Mouse (Mus musculus): ENCODE results near the gene Hoxb1.

Hoxb1 gene

DNA sequence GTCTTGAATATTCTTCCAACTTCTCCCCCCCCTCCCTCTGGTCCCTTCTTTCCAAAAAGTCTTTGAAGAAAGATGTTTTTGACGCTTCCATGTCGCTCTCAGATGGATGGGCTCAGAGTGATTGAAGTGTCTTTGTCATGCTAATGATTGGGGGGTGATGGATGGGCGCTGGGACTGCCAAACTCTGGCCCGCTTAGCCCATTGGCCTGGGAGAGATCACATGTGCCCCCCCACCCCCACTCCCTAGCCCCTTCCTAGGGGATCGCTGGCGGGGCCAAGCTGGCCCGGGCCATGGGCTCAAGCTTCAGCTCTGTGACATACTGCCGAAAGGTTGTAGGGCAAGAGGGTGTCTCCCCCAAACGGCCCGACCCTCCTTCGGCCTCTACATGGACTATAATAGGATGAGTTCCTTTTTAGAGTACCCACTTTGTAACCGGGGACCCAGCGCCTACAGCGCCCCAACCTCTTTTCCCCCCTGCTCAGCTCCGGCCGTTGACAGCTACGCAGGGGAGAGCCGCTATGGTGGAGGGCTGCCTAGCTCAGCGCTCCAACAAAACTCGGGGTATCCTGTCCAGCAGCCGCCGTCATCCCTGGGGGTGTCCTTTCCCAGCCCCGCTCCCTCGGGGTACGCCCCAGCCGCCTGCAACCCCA, at the start of gene Hoxb1:
TSS of gene Hoxb1 (plus strand) at position 312 of the 651 bp plus-strand sequence.
- no peak for DNase-seq (ENCODE audit: low read depth, low spot score)

DNA sequence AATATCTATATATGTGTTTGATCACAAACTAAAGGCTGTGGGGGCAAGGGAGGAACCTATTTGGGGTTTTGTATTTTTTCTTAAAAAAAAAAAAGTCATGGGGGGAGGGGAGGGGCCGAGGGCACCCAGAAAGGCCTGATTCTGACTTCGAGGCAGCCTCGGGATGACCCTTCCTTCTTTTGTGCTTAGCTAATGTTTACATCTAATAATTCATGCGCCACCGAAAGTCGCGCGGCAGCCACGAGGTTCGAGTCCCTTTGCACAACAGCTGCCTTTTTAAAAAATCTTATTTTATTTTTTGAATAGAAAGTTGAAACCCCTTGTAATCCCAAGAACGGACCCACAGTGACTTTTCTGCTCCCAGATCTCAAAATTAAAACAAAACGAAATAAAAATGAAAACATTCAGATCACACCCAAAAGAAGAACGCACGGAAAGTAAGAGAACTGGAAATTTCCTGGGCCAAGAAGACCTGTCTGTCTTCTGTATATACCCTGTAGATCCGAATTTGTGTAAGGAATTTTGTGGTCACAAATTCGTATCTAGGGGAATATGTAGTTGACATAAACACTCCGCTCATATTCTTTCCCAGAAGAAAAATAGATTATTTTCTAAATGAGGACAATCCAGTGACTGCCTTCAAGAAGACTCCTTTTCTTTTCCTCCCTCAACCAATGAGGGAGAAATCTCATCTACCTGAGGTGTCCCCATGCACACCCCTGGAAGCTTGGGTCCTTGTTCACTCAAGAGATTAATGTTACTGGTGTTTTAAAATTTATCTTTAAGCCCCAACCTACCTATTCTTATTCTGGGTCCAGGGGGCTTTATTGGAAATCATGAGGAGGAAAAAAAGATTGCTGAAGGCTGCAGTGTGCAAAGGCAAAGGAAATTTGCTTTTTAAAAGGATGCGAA, 48.6 kb upstream of the Hoxb1 start:
- DNase-seq (ENCODE audit: low read depth, low spot score), result no peak

DNA sequence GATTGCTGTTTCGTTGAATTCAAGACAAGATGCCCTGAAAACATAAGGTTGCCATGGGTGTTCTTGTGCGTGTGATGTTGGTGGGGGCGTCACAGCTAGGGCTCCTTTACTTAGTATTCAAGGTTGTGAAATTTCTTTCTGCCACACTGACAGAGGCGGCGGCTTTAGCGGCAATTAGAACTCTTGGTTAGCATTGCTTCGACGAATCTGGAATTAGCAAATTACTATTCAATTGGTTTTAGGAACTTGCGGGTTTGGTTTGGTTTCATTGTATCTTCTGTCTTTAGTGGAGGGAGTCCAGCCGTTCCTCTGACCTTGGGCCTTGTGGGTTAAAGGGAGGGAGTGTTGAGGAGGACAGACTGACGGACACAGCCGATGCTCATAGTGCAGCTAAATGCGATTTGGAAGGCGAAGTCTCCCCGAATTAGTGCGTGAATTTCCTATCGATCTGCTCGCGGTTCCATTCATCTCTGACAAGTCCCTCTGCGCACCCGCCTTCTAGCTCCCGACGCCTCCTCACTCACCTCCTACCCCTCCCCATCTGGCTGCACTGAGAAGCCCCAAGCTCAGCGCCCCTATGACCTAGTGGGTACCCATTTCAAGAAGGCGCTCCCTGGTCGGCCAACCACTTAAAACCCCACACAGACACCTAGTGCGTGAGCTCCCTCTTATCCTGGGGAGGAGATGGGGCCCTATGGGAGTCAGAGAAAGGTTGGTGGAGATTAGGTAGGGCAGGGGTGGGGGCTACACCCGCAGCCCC, 47.8 kb upstream of the Hoxb1 start, which contains the start of gene Hoxb4:
TSS of gene Hoxb4 (plus strand) at position 660 of the 760 bp plus-strand sequence.
- peak; percentile 31 for DNase-seq (ENCODE audit: low read depth, low spot score)

DNA sequence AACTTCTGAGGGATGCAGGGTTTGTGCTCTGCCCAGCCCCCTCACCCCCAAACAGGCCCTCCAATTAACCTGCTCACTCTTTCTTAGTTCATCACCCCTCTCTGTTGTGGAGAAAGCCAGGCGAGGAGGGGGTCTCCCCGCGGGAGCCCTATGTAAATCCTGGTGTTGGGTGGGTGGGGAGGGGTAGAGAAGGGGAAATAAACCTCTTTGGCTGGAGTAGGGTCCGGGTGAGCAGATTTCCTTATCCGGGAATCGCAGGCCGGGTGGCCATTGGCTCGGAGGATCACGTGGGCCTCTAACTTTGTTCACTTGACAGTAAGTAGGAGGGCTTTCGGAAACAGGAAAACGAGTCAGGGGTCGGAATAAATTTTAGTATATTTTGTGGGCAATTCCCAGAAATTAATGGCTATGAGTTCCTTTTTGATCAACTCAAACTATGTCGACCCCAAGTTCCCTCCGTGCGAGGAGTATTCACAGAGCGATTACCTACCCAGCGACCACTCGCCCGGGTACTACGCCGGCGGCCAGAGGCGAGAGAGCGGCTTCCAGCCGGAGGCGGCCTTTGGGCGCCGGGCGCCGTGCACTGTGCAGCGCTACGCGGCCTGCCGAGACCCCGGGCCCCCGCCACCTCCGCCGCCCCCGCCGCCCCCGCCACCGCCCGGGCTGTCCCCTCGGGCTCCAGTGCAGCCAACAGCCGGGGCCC, 47.0 kb upstream of the Hoxb1 start:
- peak; percentile 76 for DNase-seq (ENCODE audit: low read depth, low spot score)

DNA sequence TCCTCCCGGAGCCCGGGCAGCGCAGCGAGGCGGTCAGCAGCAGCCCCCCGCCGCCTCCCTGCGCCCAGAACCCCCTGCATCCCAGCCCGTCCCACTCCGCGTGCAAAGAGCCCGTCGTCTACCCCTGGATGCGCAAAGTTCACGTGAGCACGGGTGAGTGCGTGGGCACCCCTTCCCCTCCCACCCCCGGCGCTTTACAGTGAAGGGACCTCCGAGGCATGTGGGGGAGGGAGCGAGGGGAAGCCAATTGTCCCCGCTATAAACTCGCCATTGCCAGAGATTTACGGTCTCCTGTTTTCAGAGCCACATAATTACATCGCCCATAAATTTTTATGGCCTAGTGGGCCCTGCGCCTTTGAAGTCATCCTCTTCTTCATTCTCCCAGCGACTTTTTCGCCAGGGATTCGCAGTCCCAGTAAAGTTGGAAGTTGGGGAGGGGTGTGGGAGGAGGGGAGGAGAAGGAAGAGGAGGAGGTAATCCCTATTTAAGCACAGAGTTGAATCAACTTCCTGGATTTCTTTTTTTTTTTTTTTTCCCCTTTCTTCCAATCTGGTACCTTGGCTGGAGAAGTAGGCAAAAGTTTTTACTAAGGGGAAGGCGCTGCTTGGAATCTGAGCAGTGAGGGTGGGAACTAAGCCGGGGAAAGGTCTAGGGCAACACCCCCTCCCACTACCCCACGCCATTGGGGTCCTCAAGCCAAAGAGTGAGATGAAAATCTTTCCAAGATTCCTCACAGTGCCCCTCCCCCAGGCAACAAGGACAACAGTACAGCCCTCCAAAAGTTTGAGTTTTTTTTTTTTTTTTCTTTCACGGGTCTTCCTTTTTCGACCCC, 46.3 kb upstream of the Hoxb1 start:
- DNase-seq (ENCODE audit: low read depth, low spot score), result peak; percentile 42

DNA sequence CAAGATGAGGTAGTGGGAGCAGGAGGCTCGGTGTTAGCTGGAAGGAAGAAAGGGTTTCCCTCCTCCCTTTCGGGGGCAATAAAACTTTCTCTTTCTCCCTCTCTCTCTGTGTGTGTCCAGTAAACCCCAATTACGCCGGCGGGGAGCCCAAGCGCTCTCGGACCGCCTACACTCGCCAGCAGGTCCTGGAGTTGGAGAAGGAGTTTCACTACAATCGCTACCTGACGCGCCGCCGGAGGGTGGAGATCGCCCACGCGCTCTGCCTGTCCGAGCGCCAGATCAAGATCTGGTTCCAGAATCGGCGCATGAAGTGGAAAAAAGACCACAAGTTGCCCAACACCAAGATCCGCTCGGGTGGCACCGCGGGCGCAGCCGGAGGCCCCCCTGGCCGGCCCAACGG, 45.6 kb upstream of the Hoxb1 start:
- no peak for DNase-seq (ENCODE audit: low read depth, low spot score)

DNA sequence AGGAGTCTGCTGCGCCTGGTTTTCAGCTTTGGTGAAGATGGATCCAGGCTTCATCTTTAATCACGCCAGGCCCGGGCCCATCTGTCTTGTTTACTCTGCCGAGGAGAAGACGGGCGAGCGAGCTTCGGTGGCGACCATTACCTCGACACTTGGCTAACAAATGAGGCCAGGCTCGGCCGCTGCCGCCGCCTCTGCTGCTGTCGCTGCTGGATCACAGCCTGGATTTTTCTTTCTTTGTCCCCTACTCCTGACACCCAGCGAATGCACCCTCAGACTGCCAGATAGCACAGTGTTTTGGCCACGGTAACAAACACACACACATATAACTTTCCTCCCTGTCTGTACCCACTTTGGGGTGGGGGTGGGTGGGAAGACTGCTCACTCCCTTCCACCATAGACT, 44.9 kb upstream of the Hoxb1 start:
- DNase-seq (ENCODE audit: low read depth, low spot score), result no peak

DNA sequence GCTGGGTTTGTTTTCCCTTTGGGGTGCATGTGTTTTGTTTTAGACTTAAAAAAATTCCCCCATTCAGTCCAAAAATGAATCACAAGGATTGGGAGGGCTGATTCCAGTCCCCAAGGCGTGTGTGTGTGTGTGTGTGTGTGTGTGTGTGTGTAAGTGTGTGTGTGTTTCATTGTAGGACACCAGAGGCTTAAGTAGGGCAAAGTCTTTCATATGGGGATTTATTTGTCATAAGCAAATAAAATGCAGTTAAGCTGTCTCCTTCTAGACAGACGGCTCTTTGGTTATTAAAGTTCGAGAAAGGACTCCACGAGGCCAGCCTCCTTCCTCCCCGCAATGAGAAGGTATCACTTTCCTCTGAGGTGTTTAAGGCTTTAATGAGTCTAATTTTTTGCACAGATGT, 43.7 kb upstream of the Hoxb1 start:
- no peak for DNase-seq (ENCODE audit: low read depth, low spot score)

DNA sequence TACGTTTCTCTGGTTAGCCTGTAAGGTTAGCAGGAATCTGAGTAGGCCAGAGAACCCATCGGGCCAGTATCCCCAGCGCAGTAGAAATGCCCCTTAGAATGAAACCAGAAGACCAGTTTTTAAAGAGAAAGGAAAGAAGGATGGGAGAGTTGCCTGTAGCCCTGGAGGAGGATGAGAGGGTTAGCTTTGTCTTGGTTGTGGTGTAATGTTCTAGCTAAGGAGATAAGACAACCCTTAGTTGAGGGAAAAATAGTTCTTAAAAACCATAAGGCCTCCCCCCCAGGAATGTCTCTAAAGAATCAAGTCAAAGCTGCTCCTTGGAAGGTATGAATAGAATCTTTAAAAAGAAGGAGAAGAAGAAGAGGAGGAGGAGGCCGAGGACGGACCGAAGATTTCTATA, 42.8 kb upstream of the Hoxb1 start:
- no peak for DNase-seq (ENCODE audit: low read depth, low spot score)

DNA sequence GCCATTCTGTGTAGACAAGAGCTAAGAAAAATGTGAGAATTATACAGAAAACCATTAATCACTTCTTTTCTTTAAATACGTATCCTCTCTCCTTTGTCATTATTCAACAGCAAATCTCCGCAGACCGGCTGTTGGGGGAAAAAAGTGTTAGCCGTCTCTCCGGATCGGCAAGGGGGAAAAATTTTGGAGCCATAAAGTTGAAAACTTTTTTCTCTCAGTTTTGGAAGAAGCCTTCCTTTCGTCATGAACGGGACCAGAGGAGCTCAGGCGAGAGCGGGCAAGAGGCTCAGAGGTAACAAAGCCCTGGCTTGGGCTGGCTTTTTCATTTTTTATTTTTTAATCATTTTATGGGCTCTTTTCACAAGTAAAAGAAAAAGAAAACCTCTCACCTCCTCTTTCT, 42.4 kb upstream of the Hoxb1 start, which contains the start of gene Hoxb3:
TSS of gene Hoxb3 (plus strand) at position 173 of the 400 bp plus-strand sequence.
- DNase-seq (ENCODE audit: low read depth, low spot score), result no peak

DNA sequence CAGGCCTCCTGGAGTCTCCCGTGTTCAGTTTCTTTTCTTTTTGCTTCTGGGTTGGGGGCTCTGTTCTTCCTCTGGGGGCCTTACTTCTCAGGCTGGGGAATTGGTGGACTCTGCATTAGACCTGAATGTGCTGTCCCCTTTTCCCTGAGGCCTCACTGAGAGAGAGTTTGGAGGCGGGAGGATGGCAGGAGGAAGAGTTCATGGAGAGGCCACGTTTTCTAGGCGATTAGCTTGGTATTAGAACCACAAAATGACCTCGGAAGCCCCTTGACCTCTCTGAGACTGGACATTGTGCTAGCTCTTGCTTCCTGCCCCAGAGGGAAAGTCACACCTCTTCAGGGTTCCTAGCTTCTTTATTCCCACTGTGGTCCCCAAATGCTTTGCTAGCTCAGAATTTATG, 41.4 kb upstream of the Hoxb1 start:
- DNase-seq (ENCODE audit: low read depth, low spot score), result no peak

DNA sequence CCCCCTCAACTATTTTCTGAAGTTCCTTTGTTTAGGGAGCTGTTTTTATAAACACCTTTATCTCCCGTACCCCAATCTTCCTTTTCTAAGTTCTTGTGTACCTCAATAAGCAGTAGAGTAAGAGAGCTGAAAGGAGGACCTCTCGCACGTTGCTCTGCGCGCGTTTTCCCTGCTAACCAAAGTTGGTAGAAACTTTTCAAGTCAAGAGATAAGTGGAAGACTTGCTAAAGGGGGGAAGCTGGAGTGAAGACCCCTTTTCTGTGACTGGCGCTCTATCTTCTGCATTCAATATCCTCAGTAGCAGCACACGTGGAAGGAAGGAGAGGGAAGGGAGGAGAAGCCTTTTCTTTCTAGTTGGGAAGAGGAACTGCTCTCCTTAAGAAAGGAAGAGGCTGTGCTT, 40.6 kb upstream of the Hoxb1 start:
- no peak for DNase-seq (ENCODE audit: low read depth, low spot score)

DNA sequence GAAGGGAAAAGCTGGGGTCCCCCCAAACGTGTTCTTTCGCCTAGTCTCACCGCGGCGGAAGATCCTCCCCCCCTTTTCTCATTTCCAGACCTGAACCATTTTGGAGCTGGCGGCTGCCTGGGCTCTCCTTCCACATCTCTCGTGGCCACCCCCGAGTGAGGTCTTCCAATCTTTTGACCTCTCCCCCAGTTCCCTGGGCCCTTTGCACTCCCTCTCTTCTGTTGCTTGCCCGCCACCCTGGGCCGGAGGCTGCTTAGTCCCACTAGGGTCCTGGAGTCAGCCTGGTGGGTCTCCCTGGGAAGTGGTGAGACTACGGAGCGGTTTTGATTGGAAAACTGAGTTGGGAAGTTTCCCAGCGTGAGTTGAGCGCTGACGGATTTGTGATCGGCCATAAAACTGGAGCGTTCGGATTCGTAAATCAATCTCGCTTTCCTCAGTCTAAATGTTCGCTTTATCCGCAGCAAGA, 39.8 kb upstream of the Hoxb1 start:
- no peak for DNase-seq (ENCODE audit: low read depth, low spot score)

DNA sequence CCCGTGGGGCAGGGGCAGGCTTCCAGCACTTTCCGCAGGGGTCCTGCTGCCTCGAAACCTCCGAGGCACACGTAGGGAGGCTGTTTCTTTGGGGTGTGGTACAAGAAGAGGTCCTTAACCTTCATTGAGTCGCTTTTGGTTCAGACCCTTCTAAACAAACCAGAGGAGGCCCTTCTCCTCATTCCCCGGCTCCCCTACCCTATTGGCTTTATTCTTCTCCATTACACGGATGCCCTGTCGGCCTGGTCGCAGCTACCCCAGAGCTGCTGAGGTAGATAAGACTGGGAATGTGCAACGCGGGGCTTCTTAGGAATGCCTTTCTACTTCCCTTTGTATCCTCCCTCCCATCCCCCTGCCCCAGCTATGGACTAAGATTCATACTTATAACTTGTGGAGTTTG, 38.8 kb upstream of the Hoxb1 start:
- no peak for DNase-seq (ENCODE audit: low read depth, low spot score)

DNA sequence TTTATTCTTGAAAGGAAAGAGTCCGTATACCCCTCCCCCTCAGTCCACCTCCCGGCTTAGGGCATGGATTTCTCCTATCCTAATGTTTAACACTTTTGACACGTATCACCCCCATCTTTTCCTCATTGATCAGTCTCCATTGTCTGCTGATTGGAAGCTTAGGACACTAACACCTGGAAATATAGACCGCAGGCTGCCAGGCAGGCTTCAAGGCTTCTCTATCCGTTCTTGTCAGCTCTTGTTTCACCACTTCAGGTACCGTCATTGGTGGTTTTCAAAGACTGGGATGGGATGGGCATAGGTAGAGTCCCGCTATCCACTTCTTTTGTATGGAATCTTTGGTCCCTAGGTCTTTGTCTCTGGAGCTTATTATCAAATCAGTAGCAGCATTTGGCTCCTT, 38.4 kb upstream of the Hoxb1 start:
- no peak for DNase-seq (ENCODE audit: low read depth, low spot score)

DNA sequence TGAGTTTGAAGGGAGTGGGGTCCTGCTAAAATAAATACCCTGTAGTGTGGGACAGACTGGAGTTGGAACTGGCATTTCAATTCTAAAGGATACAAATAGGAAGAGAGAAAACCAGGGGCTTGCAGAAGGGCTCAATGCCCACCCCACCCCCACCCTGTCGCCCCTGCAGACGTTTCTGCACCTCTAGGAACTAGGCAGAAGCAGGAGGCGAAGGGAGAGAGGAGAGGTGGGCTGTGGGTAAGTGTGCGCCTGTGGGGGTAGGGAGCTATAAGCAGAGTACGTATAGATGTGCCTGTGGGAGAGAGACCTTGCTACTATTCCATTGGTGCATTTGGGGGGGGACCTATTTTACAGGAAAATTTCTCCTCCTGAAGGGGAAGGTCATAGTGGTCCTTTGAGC, 37.8 kb upstream of the Hoxb1 start:
- DNase-seq (ENCODE audit: low read depth, low spot score), result no peak

DNA sequence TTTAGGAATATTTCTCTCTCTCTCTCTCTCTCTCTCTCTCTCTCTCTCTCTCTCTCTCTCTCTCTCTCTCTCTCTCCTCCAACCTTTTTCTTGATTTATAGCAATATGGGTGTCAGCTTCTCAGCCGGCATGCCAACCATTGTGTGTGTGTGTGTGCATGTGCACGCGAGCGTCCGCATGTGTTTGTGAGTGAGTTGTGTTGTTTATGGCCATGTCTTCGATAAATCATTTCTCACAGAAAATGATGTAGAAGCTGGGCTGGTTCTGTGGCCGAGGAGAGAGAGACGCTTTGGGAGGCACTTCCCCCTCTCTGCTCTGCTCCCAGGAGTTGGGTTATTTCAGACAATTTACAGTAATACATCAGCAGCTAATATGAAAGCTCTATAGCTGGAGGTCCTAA, 36.9 kb upstream of the Hoxb1 start:
- no peak for DNase-seq (ENCODE audit: low read depth, low spot score)

DNA sequence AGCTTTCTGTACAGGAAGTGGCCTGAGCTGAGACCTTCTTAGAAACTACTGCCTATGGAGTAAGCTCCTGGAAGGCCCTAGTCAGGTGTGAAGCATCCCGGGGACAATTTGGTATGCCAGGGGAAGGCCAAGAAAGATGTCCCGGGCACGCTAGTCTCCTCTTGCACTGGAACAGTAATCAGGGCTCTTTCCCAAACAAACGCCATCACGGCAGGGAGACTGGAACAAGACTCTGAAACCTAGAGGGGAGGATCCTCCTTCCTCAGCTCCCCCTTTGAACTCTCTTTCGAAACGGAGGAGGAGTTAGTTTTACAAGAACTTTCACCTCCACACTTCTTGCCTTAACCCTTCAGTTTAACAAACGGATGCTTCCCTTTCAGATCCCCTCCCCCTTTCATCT, 33.4 kb upstream of the Hoxb1 start:
- DNase-seq (ENCODE audit: low read depth, low spot score), result no peak

DNA sequence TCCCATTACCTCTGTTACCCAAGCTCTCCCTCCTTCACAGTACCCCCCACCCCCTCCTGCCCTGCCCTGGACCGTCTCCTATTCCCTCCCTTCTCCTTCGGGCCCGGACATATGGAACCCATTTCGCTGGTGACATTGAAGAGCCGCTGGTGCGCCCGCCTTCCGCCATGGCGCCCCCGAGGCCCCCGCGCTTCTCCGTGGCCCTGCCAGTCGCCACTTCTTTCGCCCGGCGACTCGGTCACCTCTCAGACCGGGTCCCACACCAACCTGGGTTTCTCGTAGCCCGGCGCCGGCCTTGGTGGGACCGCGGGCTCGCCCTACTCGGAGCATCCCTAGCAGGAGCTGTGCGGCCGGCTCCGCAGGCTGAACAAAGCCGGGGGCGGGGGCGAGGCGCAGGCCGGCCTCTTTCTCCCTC, 32.9 kb upstream of the Hoxb1 start:
- no peak for DNase-seq (ENCODE audit: low read depth, low spot score)

DNA sequence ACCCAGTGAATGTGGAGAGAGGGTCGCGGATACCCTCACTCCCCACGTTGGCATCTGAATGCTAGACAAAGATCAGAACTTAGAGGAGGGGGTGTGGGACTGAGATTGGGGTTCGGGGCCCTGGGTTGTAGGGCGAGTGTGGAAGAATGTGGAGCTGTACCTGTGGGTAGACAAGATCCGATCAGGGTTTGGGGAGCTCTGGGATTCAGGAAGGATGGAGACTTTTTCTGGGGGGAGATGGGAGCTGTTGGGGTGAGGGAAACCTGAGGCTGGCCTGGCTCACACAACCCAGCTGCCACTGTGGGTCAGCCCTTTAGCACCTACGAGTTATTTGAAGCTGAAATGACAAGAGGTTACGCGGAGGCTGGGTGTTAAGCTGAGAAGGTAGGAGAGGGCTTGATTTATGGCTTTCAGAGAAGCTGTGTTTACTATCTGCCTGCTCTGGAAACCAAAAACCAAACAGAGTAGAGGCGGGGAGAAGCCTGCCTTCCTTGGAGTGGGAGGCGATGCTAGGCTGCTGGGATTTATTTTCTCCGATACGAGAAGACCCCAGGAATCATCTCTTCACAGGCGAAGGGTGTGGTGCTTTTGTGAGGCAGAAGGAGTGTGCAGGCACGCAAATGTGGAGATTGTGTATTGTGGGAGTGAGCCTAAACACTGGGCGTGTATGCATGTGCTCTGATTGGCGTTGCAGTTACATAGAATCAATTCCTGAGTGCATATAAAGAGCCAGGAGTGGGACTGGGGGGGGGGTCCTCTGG, 32.1 kb upstream of the Hoxb1 start:
- DNase-seq (ENCODE audit: low read depth, low spot score), result no peak

Measured in CD4-positive, CD25-positive, alpha-beta regulatory T cell, adult 2 months (primary cell).